In the genomic region with DNA sequence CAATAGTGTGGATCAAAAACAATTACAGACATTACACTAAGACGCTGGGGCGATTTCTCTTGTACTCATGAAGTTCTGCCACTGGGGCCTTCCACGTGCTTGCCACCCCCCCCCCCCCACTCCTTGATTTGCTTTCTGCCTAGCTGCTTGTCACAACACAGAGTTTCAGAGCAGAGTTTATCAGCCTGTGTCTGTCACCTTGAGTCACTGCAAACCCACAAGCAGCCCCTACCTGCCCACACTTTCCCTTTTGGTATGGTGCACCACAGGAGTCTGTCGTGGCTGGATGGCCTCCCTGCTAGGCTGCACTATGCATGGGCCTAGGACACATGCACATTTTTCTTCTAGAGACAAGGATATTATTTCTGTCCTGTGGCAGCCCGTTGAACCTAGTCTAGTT, we compare ENCODE assay signal across 12 mouse cellular contexts. TPM values are rescaled to one million over a fixed set of nuclear protein-coding genes. Genes with fewer than 3 reads are reported as not detected.
DNase-seq lines count a peak whose midpoint lies in the region; ATAC-seq and TF ChIP-seq lines count a peak whose summit lies in the region.
"Had no signal": no experiment of that assay in that cellular context is flagged by ENCODE, and none has a peak within 500 bp of the region (broad histone marks: within the 10 kb centered on the region; RNA-seq: fewer than 3 reads in every experiment).

No protein-coding gene starts in this region.

- peak overlapping the region; percentile 59 for H3K4me2 ChIP-seq in heart, embryonic 14.5 days (ENCODE audit: low read length)
- H3K4me2 ChIP-seq in midbrain, embryonic 13.5 days (replicated peaks): no peak overlapping the region
- no peak overlapping the region for H3K4me2 ChIP-seq in midbrain, postnatal 0 days (ENCODE audit: low read depth, low read length, poor library complexity, severe bottlenecking)
- H3K4me2 ChIP-seq: intestine, embryonic 15.5 days had no signal

- no peak for TF ChIP-seq CTCF in midbrain, postnatal 0 days (IDR thresholded peaks at IDR 0.05)

- peaks cover 33 to 67% of the 10 kb centered on the region in 2 experiments for H3K4me1 ChIP-seq in heart, embryonic 14.5 days (ENCODE audit: control insufficient read depth in 2 of 2, insufficient read depth in 2 of 2, low read length in 2 of 2)
- H3K4me1 ChIP-seq in midbrain, embryonic 13.5 days (replicated peaks): peaks cover 43% of the 10 kb centered on the region
- H3K4me1 ChIP-seq in midbrain, postnatal 0 days (ENCODE audit: insufficient read depth, low read length): peaks cover 4% of the 10 kb centered on the region; the same call in 1 of the 2 replicates

- H3K4me3 ChIP-seq in heart, embryonic 14.5 days (ENCODE audit: control insufficient read depth in 1 of 2, insufficient read depth in 1 of 2, low read depth in 1 of 2, low read length in 2 of 2): no peak overlapping the region
- H3K4me3 ChIP-seq in midbrain, embryonic 13.5 days (replicated peaks): no peak overlapping the region
- H3K4me3 ChIP-seq in midbrain, postnatal 0 days (ENCODE audit: low read depth, low read length): no peak overlapping the region
- H3K4me3 ChIP-seq: intestine, embryonic 15.5 days had no signal

- peak overlapping the region; percentile 42 to 86; a peak in 3 of 4 replicates for H3K27ac ChIP-seq in heart, embryonic 14.5 days (replicated peaks in 1 of 2; ENCODE audit: control insufficient read depth in 1 of 2, insufficient read depth in 1 of 2, low read depth in 2 of 2, low read length in 2 of 2)
- peak overlapping the region; percentile 47 for H3K27ac ChIP-seq in midbrain, embryonic 13.5 days
- H3K27ac ChIP-seq in midbrain, postnatal 0 days (ENCODE audit: low read depth, low read length): no peak overlapping the region
- H3K27ac ChIP-seq: intestine, embryonic 15.5 days had no signal

- intact Hi-C loops in heart, postnatal 10 days (cut with DNase I): no loop called here

- H3K9me3 ChIP-seq in heart, embryonic 14.5 days (ENCODE audit: control insufficient read depth, low read length): no peaks in the 10 kb centered on the region
- no peaks in the 10 kb centered on the region for H3K9me3 ChIP-seq in midbrain, embryonic 13.5 days
- no peaks in the 10 kb centered on the region for H3K9me3 ChIP-seq in midbrain, postnatal 0 days (ENCODE audit: low read length)
- H3K9me3 ChIP-seq: intestine, embryonic 15.5 days had no signal

- DNase-seq in heart, postnatal 10 days: no peak
- no peak for DNase-seq in midbrain, postnatal 0 days (ENCODE audit: low spot score)
- peak; percentile 19 for DNase-seq in naive thymus-derived CD4-positive, alpha-beta T cell, adult 2 months (ENCODE audit: low read depth)
- no peak for DNase-seq in cerebellum, postnatal 4 days (ENCODE audit: low spot score in 2 of 2)
- DNase-seq in embryo, embryonic 10 days (ENCODE audit: low spot score): no peak
- DNase-seq: lung, adult 18-20 months; right cerebral cortex, postnatal 25 days had no signal

- WGBS in heart, embryonic 14.5 days: 42% methylated on average over 5 of the region's 5 CpGs
- 86% methylated on average over 5 of the region's 5 CpGs for WGBS in midbrain, embryonic 13.5 days
- 74% methylated on average over 5 of the region's 5 CpGs for WGBS in midbrain, postnatal 0 days

- H3K27me3 ChIP-seq in heart, embryonic 14.5 days (ENCODE audit: control insufficient read depth, insufficient read depth, low read length): no peaks in the 10 kb centered on the region
- no peaks in the 10 kb centered on the region for H3K27me3 ChIP-seq in midbrain, embryonic 13.5 days
- no peaks in the 10 kb centered on the region for H3K27me3 ChIP-seq in midbrain, postnatal 0 days (ENCODE audit: insufficient read depth, low read length)
- H3K27me3 ChIP-seq: intestine, embryonic 15.5 days had no signal

- H3K9ac ChIP-seq in heart, embryonic 14.5 days (ENCODE audit: low read length): peak overlapping the region; percentile 57; the same call in 1 of the 2 replicates
- peak overlapping the region; percentile 11; the same call in 1 of the 2 replicates for H3K9ac ChIP-seq in midbrain, embryonic 13.5 days (replicated peaks)
- H3K9ac ChIP-seq in midbrain, postnatal 0 days (replicated peaks; ENCODE audit: low read length, poor library complexity, severe bottlenecking): no peak overlapping the region
- H3K9ac ChIP-seq: intestine, embryonic 15.5 days had no signal

- H3K36me3 ChIP-seq in heart, embryonic 14.5 days (ENCODE audit: control insufficient read depth, insufficient read depth, low read length): 0 out of 2 replicates have a peak, but pooled peaks cover 3% of the 10 kb centered on the region
- no peaks in the 10 kb centered on the region for H3K36me3 ChIP-seq in midbrain, embryonic 13.5 days
- H3K36me3 ChIP-seq in midbrain, postnatal 0 days (ENCODE audit: insufficient read depth, low read length): no peaks in the 10 kb centered on the region
- H3K36me3 ChIP-seq: intestine, embryonic 15.5 days had no signal

- ATAC-seq in heart, embryonic 14.5 days (ENCODE audit: insufficient number of reproducible peaks, insufficient read depth, low FRiP score, low read depth): no peak
- no peak; the same call in 1 of the 2 replicates for ATAC-seq in midbrain, embryonic 13.5 days
- no peak for ATAC-seq in midbrain, postnatal 0 days (ENCODE audit: low FRiP score)
- ATAC-seq in hematopoietic stem cell, adult 5-6 weeks (replicated peaks in 1 of 2; ENCODE audit: insufficient read depth in 1 of 2, low FRiP score in 2 of 2, low TSS enrichment in 1 of 2, low read depth in 1 of 2, poor library complexity in 2 of 2, severe bottlenecking in 2 of 2): peak; percentile 33 to 40; a peak in 3 of 4 replicates
- ATAC-seq: forebrain, embryonic 14.5 days; intestine, embryonic 15.5 days had no signal

RNA-seq across cellular contexts. Expression of a gene that starts 31.5 kb away (rescaled TPM):
- polyA plus RNA-seq in heart, embryonic 14.5 days (2014; fragmentation: Nextera tagmentation; extraction: Ambion mirVana): 46.4 and 53.8 TPM in 2 replicates
- total RNA-seq in heart, postnatal 10 days (2021): 10 to 100 TPM; 87.4 to 89.9 TPM
- 12.0 and 12.1 TPM in 2 replicates for polyA plus RNA-seq in midbrain, embryonic 13.5 days (2015; fragmentation: Nextera tagmentation; extraction: Ambion mirVana)
- total RNA-seq in midbrain, postnatal 0 days (2014; rRNA removed): 115 and 152 TPM in 2 replicates
- polyA plus RNA-seq in midbrain, postnatal 0 days (2015; fragmentation: Nextera tagmentation; extraction: Ambion mirVana): 26.5 and 28.0 TPM in 2 replicates
- total RNA-seq in hematopoietic stem cell, adult 5-6 weeks (2017): 21.1 and 21.7 TPM in 2 replicates

Comparison
In these comparisons a context has a peak if more than half of its experiments do, and no peak if none do; other contexts are left out.
1. ATAC-seq: peak in hematopoietic stem cell, adult 5-6 weeks (2 of 2); none in heart, embryonic 14.5 days (single experiment), midbrain, embryonic 13.5 days (single experiment) and midbrain, postnatal 0 days (single experiment).